Mouse (Mus musculus) right cerebral cortex, postnatal 25 days (tissue): ENCODE results near the gene Etv6.

ENCODE experiments used
- DNase-seq: peaks from one replicate; pipeline ENCODE4 v3.0.0; 2022

The Etv6 gene

DNA sequence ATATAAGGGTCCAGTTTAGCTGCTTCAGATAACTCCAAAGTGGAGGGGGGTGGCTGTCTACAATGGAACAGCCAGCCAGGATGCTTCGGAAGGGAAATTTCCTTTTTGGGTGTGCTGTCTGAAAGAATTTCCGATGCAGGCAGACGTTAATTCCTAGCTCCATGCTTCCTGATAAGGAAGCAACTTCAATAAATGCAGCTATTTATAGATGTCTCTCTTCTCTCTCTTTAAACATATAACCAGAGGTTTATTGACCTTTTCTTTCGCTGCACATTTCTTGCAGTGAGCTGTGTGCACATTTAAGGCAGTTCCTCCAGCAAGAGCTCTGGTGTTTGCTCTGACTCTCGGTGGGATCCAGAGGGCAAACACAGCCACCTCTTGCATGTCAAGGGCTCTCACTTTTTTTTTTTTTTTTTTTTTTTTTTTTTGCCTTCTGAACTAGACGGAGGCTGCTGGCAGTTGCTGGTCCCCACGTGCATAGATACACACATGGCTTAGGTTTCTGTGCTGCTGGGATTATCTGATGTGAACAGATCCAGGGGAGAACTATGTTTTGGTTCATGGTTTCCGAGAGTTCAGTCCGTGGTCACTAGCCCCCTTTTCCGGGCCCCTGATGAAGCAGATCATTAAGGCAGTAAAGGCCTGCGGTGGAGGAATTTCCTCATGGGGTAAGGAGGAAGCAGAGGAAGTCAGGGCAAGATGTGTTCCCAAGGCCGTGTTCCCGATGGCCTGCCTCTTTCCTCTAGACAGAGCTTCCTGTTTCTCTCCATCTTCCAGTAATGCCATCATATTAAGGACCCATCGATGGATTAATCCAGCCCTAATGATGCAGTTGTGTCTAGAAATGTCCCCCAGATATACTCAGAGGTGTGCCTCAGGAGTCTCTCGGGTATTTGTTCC is 109.0 kb downstream of the Etv6 start:
- DNase-seq: no peak

DNA sequence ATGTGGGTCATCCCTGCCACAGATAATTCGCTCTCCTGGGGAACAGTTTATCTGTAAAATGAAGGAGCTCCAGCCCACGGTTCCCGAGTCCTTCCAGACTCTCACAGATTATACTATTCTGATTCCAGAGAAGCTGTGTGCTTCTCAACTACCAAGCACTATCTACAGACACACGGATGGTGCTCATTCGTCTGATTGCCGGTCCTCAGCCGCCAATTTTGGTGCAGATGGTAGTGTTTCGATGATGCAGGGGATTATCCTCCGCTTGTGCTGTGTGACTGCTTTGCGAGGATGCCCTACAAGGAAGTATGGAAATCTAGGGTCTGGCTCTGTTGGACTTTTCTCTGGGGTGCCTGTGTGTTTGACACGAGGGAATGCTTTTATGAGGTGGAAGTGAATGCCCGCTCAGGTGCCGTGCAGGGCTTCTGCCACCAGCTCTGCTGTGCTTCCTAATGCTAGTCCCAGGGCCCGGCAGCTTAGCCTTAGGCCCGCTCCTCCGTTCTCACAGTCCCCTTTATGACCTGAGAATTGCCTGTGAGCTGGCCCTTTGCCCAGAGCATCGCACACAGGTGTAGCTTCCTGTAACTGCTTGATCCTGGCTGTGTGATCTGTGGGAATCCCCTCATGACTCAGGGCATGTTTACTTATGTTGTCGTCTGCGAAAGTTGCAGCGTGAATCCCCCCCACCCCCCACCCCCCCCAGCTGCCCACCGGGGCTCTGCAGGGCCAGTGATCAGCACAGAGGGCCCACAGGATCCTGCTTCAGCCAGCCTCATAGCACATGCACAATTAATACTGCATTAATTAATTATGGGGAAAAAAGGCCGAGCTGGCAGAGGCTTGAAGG is 112.3 kb downstream of the Etv6 start:
- DNase-seq: no peak

DNA sequence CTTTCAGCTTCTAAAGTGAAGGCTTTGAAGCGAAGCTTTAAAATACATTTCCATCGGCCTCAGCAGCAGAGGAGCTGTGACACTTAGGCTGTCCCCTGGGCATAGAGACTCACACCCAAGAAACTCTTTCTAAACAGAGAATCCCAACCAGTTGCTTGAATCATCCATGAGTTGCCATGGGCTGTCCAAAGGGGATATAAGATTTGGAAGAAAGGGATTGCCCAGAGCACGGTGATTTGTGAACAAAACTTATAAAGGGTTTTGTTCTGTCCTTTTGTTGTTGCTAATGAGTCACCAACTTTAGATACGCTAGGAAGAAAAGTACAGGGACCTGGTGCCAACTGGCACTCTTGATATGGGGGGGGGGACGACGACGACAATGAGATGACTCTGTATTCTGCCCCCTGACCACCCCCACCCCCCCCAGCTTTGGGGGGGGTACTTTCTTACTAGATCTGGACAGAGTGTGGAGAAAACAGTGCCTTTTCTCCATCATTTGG is 113.0 kb downstream of the Etv6 start:
- DNase-seq: no peak

DNA sequence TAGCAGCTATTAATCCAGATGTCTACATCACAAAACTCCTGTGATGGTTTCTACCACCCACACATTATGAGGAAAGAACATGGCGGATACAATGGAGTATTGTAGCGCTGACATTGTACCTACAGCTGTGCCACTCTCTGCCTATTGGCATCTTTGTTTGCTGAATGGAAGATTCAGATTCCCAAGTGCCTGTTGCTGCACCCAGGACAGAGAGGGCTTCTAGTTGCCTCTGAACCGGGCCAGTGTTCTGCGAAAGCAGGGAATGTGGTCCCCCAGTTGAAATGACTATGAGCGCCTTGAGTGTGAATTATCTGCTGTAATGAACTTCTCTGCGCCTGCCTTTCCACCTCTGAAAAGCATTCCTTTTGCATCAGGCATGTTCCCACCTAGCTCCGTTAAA is 114.1 kb downstream of the Etv6 start:
- no peak for DNase-seq

DNA sequence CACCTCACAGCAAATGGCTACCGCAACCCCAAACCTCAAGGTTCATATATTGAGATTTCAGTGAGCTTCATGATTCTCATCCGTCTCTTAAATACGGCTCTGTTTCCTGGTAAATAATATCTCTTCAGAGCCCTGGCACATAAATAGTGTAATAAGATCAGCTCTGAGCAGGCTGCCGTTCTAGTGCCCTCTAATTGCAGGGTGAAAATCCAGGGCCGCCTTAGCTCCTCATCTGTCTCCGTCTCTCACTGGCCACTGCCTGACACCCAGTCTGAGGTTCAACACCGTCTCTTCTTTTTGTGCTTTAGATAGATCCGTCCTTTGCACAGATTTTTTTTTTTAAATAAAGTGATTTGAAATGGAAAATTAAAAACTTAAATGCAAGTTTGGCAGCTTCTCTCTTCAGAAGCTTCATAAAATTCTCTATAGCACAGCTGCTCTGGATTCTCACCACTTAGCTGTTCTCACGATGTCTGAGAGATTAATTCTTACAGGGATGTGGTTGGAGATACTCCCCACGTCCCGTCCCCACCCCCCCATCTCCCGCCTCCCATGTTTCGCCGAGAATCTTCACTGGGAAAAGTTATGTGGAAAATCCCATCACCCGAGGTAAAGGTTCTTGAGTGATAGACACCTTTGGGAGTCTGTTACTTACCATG is 115.7 kb downstream of the Etv6 start:
- DNase-seq: no peak

DNA sequence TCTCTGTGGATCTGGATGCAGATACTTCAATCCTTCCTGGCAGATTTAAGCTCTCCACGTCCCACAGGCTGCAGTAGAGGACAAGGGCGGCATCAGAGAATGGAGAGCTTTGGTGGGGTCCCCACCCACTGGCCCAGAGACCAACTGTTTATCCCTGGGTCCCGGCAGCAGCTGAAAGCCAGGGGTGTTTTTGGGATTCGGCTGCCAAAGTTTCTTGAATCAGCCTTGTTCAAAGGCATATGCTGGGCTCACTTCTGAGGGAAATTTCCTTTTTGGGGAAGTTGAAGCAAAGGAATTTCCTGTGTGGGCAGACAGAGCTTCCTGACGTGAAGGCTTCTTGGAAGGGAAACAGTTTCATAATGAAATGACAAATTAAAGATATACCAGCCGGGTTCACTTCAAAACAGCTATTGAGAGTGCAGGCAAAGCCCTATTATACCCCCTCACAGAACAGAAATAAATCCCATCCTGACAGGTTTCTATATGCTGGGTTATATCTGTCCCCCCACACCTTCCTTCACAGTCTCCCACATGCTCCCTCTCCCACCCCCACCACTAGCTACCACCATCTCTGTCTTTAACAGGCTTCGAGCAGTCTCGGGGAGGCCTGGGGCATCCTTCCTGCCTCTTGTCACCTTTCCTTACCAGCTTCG is 116.5 kb downstream of the Etv6 start:
- peak; percentile 56 for DNase-seq

DNA sequence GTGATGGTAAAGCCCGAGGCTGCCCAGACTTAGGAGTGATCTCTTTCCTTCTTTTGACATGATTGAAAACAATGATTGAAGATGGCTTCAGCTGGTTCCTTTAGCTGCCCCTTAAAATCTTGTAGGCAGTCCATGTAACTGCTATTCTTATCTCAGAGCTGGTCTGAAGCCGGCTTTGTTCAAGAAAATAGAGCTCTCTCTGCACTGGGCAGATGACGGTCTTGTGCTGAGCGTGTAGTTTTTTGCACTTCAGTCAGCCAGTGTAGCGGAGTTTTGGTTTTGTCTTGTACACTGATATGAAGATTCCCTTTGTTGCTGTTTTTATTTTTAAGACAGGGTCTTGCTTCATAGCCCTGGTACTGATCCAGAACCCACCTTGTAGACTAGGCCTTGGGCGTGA is 117.0 kb downstream of the Etv6 start:
- DNase-seq: no peak

DNA sequence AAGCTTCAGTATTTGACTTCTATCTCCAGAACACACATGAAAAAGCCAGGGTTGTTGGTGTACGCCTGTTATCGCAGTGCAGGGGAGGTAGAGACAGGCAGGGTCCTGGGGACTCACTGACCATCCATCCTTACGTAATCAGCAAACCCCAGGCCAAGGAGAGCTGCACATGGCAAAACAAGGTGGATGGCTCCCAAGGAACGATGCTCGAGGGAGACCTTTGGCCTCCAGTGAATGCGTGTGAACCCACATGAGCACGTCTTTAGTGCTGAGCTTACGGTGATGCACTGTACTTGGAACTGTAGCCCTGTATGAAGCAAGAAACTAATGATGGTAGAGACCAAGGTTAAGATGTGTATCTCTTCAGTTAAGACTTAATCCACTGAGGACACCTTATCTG is 119.2 kb downstream of the Etv6 start:
- no peak for DNase-seq

DNA sequence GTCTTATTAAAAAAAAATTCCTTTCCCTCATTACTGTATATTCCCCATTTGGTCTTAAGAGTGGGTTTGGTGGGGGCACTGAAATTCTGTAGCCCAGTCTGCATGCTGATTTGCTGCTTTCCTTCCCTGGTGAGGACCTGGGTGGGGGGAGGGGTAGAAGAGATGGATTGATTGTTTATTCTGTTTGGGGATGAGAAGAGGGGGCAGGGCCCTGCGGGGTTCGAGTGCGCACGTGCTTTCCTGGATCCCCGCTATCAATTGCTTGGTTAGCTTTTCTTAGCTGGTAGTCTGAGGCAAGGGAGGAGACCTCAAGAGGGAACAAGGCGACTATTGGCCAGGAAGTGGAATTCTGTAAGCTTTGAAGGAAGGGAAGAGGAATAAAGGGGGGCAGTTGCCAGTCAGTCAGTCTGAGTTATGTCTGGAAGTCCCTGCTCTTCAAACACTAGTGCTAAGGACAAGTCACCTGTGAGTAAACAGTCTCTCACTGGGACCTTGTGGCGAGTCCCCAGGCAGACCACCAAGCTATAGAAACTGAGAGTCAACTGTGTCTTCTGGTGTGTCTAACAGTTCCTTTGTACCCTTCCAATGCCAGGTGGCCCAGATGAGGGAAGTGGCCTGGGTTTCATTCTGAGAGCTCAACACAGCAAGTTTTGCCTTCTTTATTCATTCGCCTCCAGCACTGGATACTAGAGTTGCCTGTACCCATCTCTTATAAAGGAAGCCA is 120.6 kb downstream of the Etv6 start:
- DNase-seq: no peak

DNA sequence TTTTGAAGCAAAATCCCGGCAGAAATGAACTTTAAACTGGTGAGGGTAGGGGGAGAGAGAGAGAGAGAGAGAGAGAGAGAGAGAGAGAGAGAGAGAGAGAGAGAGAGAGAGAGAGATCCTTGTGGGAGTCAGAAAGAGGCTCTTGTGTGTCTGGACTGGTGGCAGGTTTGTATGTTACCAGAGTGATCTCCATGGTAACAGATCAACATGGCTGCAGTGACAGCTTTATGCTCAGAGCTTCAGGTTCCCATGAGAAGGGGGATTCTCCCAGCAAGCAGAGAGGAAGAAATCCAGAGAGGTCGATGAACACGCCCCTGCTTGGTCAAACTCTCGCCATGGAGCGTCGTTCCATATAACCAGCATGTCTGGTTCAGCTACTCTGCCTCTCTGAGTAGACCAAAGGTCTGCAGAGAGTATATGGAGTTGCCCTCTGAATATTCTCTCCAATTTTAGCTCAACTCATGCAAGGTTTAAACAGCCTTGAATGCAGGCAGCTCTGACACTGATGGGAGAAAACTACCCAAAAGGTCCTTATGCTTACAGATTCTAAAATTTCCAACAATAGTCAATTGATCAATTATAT is 122.1 kb downstream of the Etv6 start:
- DNase-seq: no peak

DNA sequence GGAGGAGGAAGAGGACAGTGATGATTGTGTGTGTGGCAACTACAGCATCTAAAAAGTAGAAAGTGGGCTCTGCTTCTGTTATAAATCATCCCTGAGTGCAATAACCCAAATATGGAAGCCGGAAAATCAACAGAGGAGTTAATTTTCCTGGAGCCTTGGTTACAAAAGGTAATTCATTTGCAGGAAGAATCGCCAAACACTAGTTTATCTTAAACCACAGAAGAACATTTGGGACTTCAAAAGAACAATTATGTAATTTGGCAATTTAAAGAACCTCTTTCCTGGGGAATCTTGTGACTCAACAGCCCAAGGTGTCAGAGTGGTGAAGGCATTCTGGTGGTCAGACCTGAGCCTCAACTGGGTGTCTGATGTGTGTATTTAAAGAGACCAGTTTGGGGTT is 122.7 kb downstream of the Etv6 start:
- DNase-seq: no peak

DNA sequence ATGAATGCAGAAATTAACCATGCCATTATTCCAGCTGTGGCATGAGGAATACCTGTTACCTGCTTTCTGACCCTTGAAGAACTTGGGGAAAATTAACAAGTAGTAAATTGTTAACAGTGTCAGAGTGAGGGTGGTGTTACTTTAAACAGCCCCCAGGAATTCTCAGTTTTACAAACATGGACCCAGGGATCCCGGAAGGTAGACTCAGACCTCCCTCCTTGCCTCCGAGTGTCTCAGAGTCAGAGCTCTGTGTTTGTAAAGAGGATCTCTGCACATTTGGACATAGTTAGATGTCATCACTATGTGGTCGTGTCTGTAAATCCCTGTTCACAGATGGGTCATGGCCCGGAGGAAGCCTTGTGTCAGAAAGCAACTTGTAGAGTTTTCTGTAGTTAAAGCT is 124.2 kb downstream of the Etv6 start:
- DNase-seq: no peak

DNA sequence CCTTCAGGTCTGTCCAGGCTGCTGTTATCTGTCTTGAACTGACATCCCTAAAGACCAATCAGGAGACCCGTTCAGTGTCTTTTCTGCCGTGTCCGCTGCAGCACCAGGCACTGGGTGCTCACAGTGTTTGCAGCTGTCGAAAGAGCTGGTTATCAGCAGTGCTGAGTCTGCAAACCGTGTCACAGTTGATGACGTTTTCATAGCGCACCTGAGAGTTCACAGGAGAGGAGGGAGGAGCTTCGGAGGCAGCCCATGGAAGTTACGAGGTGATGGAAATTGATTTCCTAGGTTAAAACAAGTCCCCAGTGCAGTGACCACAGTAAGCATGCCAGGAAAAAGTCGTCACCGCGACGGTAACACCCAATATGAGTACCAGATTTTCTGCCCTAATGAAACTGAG is 125.5 kb downstream of the Etv6 start:
- no peak for DNase-seq

DNA sequence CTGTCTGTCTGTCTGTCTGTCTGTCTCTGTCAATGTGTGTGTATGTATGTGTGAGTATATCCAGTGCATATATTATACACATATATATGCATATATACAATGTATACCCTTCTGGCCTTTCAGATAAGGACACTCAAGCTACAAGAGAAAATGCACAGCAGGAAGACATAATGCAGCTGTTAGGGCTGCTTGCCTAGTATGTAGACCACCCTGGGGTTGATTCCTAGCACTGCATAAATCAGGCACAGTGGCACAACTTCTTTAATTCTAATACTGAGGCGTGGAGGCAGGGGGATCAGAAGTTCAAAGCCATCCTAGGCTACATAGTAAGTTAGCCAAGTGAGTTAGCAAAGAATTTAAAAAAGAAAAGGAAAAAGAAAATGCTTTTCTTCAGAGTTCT is 127.8 kb downstream of the Etv6 start:
- DNase-seq: no peak

DNA sequence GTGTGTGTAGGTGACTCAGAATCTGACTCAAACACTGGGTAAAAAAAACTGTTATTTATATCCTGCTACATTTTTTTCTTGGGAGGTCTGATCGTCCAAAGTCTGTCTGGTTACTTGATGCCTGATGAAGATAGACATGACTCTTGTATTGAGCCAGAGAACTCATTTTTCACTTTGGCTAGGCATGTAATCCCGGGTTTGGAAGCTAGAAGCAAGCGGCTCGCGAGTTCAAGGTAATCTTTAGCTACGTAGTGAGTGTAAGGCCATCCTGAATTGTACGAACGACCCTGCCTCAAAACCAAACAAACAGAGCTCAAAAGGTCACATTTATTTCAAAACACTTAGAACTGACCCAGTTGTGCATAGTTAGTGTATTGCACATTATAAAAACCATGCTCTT is 128.9 kb downstream of the Etv6 start:
- no peak for DNase-seq

DNA sequence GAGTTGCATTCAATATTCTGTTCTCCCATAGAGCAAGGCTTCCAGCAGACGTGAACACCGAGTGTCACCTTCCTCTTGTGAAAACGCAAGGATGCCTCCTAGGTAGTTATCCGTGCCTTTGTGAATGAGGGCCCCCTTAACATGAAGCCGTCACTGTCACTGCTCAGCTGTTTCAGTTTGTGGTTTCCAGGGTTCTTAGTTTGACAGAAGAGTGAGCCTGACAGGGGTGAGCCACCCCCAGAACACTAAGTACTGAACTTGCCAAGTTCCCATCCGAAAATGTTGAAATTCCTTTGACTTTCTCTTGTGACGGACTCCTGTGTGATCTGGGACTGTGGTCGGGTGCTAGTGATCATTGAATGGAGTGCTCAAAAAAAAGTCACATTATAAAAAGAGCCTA is 129.5 kb downstream of the Etv6 start:
- no peak for DNase-seq

DNA sequence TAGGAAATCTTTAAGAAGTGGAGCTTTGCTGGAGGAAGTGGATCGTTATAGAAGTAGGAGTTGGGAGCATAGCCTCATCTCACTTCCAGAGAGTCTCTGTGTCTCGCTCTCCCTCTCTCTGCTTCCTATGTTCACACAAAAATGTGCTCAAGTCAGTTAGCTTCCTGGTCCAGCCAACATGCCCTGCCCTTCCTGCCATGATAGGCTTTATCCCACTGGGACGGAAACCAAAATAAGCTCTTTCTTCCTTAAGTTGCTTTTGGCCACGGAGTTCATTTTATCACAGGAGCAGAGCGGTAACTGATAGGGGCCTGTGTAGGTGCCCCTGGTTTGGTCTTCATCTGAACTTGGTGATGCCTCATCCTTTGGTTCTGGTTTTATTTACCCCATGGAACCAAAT is 132.5 kb downstream of the Etv6 start:
- no peak for DNase-seq

DNA sequence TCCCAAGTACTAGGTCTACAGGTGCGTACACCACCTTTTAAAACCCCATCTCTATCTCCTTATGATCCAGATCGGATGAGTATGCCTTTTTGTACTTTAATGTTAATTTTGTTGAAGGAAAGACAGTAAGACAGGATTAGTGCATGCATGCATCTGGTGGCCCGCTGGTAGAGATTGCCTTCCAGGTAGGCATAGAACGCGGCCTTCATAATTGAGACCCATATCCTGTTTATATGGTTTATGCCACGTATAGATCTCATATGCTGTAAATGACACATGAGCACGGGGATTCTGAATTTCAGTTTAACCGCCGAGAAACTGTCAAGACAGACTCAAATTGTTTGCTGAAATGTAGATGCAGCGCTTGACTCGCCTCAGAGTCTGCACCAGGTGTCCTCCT is 133.3 kb downstream of the Etv6 start:
- no peak for DNase-seq

DNA sequence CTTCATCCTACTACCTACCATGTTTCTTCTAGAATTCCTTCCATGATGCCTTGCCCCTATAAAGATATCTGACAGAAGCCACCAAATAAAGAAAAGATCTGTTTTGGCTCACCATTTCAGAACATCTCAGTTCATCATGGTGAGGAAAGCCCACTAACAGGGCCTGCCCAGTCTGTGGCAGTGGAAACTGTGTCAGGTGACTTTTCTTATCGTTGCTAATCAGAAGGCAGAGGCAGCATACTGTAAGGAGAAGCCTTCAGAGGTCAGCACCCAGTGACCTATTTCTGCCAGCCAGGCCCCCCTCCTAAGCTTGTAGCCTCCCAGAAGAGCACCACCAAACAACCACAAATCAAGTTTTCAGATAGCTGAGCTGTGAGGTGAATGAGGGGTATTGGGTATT is 135.7 kb downstream of the Etv6 start:
- no peak for DNase-seq

DNA sequence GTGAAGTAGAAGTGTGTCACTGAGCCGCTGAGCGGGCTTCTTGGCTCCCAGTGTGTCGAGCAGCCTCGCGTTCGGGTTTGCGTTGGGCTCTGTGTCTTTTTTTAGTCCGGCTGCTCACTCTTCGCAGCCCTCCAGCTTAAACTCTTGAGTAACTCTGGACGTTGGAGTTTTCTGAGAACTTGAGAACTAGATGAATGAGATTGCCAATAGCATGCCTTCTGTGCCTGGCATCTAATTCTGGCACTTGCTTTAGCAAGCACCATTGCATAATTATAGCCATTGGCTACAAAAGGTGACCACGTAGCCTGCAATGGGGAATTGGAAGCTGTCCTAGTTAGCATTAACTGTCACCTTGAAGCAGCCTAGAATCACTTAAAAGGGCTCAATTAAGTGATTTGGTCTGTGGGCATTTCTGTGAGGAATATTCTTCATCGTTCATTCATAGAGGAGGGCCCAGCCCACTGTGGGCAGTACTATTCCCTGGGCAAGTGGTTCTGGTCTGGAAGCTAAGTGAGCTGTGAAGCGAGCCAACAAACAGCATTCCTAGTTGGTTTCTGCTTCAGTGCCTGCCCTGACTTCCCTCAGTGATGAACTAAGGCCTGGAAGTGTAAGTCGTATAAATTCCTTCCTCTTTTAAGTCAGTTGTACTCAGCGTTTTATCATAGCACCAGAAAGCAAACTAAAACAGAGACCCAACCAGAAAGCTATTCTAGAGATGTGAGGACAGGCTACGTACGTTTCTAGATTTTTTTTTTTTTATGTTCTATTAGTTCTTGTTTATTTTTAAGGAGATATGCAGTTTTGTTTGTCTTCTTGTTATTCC is 136.6 kb downstream of the Etv6 start:
- DNase-seq: peak; percentile 51

DNA sequence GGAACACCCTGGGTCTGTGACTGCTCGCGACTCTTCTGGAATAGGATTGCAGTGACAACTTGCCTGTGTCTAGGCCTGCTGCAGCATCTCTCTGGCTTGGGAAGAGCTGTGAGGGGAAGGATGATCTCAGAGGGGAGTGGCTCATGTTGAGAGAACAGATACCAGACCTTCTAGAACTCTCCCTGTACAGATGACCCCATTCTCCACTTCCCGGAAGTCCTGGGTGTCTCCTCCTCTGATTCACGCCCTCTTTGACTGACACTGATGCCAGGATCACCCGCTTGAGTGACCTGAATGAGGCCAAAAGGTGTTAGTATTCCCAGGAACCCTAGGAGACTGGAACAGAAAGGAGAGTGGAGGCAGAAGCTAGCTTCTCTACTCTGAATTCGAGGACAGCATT is 137.9 kb downstream of the Etv6 start:
- no peak for DNase-seq
